Mouse (Mus musculus) small intestine, adult 2 months (tissue): ENCODE data around the gene Rrp15.

Experiments
- CTCF ChIP-seq: fragments of 200-500 bp; IDR thresholded peaks from 2 replicates; pipeline ENCODE4 v1.5.1; 2012; ENCODE audit warnings: low read depth, mild to moderate bottlenecking, control low read depth, inconsistent platforms, low read length, moderate library complexity, mixed read lengths; ENCODE audit not compliant: insufficient replicate concordance, insufficient read length; ENCODE audit errors: extremely low read depth
- POLR2A ChIP-seq: fragments of 200-500 bp; IDR thresholded peaks from 2 replicates; pipeline ENCODE4 v1.6.1; 2012; ENCODE audit warnings: low read depth, mild to moderate bottlenecking, control low read depth, inconsistent platforms, low read length, moderate library complexity

DNA sequence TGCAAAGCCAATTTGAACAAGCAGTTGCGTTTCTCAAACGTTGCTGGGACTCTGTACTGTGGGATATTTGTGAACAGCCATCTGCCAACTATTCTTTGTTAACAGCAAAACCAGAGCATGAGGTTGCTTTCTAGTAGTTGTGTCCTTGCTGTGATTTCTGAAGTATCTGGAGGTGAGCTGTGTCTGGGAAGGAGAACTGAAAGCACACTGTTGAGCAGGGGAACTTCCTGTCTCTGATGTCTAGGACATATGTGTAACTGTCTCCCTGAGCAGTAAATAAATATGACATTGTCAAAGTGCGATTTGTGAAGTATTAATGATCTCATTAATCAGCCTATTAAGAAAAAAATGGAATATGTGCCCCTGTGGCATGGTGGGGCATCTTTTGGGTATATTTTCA lies 24.0 kb upstream of the Rrp15 start:
- TF ChIP-seq CTCF (no peak), POLR2A (no peak)
